Mouse (Mus musculus): ENCODE data around the gene Lca5.
A peak's percentile ranks its signal among the peaks of the same experiment; 100 is the strongest.

Gene Lca5

GRCm38 (mm10) chr9:83389570-83389969 lies 51.4 kb downstream of the Lca5 start:
- DNase-seq (ENCODE audit: low spot score): no peak

GRCm38 (mm10) chr9:83386264-83386855 lies 54.6 kb downstream of the Lca5 start:
- DNase-seq (ENCODE audit: low spot score): no peak

GRCm38 (mm10) chr9:83385301-83385700 lies 55.6 kb downstream of the Lca5 start:
- DNase-seq (ENCODE audit: low spot score): no peak

DNA sequence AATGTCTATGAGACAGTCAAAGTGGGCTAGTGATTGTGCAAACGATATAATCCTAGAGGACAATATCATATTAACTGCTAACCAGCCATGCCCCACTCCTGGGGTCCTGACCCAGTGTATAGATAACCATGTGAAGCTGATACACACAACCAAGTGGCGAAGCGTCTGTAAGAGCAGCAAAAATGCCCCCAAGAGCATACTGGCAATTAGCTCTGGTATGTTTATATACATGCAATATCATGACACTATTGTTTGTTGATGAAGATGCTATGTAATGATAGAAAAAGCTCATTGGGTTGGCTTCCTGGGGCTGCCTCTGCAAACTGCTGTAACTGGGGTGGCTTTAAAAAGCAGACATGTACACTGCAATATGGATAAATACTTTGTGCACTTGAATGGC lies 57.7 kb downstream of the Lca5 start:
- no peak for DNase-seq (ENCODE audit: low spot score)

- peak; percentile 63 for DNase-seq (ENCODE audit: low spot score)
Observed at GRCm38 (mm10) chr9:83382775-83383174, 58.2 kb downstream of the Lca5 start.

GRCm38 (mm10) chr9:83381317-83381716 lies 59.6 kb downstream of the Lca5 start:
- peak; percentile 53 for DNase-seq (ENCODE audit: low spot score)

DNA sequence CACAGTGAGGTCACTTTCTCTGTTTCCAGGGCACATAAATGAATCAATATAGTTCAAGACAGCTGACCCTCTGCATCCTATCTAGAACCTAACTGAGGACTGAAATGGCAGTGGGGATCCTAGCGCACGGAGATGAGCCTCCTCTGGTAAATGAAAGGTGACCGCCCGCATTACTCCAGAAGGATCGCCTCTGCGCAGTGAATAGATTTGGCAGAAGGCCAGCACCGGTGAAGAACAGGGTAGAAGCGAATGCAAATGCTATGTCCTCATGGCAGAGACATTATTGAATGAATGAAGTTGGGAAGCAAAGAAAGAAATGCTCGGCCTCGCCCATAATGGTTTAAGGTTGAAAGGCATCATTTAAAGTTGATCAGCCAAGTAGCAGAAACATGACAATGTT lies 61.3 kb downstream of the Lca5 start:
- no peak for DNase-seq (ENCODE audit: low spot score)

DNA sequence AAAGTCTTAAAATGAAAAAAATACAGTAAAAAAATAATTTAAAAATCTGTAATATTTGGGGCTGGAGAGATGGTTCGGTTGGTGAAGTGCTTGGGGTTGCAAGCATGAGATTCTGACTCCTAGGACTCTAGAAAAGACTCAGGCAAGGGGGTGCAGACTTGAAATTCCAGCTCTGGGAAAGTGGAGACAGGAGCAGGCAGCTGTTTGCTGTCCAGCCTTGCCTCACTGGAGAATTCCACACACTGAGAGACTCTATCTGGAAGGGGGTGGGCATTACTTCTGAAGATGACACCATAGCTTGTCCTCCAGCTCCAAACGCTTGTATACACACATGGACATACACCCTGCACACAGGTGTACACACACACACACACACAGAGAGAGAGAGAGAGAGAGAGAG lies 63.8 kb downstream of the Lca5 start:
- DNase-seq (ENCODE audit: low spot score): no peak

GRCm38 (mm10) chr9:83375522-83376176 lies 65.3 kb downstream of the Lca5 start:
- no peak for DNase-seq (ENCODE audit: low spot score)

GRCm38 (mm10) chr9:83370907-83371306 lies 70.0 kb downstream of the Lca5 start:
- DNase-seq (ENCODE audit: low spot score): peak; percentile 38

- DNase-seq (ENCODE audit: low spot score): peak; percentile 44
Observed at GRCm38 (mm10) chr9:83368234-83368633, 72.7 kb downstream of the Lca5 start.

DNA sequence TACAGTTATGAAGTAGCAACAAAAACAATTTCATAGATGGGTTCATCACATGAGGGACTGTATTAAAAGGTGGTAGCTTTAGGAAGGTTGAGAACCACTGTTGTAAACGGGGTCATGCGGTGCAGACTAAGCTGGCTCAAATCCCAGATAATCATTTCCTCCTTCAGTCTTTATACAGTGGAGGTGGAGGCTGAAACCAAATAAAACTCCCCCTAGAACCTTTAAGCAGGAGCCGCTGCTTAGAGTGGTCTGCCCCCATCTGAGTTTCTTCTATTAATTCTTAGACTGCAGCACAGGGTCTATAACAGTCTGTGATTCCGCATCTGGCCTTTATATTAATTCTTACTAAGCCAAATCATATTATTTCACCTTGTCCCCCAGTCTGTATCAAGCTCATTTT lies 85.1 kb downstream of the Lca5 start:
- DNase-seq (ENCODE audit: low spot score): no peak

DNA sequence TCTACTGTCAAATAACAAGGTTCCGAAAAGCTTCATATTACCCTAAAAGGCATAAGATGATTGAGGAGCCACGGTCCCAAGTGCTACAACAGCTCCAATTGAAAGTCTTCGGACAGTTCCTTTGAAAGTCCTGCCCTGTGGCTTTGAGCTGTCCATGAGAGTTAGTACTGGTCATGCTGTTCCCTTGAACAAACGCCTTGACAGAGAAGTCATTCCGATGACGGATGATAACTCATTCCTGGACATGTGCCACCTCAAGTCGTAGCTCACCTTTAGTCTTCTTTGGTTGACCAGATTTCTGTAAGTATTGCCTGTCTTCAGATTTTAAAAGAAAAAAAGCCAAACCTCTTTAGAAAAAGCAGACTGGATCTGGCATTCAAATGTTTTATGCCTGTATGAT lies 87.6 kb downstream of the Lca5 start:
- peak; percentile 48 for DNase-seq (ENCODE audit: low spot score)

DNA sequence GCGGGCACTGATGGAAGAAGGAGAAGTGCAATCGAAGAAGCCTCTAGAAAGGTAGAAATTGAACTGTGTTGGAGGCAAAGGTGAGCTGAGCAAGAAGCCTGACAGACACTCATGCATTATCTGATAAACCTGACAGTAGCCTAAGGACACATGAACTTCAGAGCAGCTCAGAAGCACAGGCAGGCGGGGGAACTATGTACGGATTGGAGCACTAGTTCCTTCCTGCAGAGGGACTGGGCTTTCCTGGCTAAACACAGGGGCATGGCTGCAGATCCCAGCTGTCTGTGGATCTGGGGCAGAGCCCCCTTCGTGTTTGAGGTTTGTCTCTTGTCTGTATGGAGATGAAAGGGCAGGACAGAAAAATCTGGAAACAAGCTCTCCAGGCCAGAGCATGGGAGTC lies 89.8 kb downstream of the Lca5 start:
- DNase-seq (ENCODE audit: low spot score): peak; percentile 13

GRCm38 (mm10) chr9:83350613-83351012 lies 90.3 kb downstream of the Lca5 start:
- peak; percentile 74 for DNase-seq (ENCODE audit: low spot score)

DNA sequence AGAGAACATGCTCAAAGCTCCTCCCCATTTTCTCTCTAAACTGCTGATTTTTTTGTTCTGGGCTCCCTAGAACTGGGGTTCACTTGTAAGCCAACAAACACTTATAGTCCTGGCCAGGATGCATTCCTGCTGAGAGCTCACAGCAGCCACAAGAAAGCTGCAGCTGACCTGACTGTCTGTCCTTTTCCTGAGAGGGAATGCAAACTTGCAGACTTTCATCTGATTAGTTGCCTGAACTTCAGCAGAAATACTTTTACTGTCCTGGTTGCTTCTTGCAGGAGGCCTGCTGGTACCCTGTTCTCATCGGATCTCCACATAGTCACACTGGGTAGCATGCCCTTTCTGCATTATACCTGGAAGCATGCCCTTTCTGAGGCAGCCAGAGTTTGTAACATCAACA lies 91.0 kb downstream of the Lca5 start:
- no peak for DNase-seq (ENCODE audit: low spot score)

GRCm38 (mm10) chr9:83349504-83349903 lies 91.4 kb downstream of the Lca5 start:
- DNase-seq (ENCODE audit: low spot score): peak; percentile 58

DNA sequence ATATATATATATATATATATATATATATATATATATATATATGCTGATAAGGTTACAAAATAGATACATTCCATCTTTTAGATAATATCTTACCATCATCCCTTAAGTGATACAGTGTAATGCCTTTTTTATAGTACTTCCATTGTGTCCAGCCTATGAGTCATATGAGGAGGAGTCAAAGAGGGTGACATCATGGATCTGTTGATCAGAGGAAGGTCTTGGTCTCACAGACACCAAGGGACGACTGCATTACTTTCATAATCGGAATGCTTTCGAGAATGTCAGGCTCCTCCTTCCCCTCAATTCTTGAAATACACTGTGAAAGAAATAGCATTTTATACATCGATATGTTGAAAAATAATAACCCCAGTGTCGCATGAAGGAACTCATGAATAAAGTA lies 93.4 kb downstream of the Lca5 start:
- DNase-seq (ENCODE audit: low spot score): no peak

DNA sequence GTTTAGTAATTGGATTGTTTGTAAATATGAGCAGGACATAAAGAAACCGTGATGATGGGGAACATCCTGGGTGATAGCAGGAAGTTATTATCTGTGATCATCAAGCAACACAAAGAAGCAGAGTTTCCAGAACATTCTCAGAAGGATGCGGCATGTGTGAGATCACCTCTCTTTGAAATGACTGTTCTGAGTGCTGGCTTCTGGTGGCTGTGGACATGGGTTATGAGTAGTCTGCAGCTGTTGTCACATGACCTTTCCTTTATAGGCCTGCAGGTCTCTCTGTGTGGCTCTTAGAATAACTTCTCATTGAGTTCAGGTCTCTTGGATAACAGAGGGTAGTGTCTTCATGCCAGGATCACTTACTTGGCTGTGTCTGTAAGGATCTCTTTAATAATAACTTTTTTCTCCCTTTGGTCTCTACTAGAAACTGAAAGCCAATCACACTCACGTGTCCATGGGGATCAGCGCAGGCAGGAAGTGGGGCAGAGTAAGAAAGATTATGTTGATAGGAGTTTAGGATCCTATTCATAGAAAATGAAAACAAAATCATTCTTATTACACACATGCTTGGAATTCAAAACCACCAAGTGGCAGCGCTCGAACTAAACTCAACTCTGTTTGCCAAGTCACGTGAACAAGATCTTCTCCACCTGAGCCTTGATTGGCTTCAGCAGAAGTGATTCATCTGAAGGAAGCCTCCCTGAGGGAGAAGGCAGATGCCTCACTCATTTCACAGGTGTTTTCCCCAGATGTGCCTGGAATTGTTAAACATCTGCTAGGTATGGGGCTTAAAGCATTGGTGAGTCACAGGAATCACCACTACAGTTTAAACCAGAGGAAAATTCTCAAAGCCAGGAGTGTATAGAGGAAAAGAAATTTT lies 98.2 kb downstream of the Lca5 start:
- no peak for DNase-seq (ENCODE audit: low spot score)

Data from embryo, embryonic 10 days (tissue).